Mouse (Mus musculus): ENCODE data around the gene Hoxa5. TPM values are rescaled to one million over a fixed set of nuclear protein-coding genes. Genes with fewer than 3 reads are reported as not detected.

Gene Hoxa5
- polyA plus RNA-seq, 1 experiment from 2014 or later, result not detected

GRCm38 (mm10) chr6:52221337-52221992 lies 17.1 kb upstream of the Hoxa5 start, which contains the start of gene Hoxa7:
Gene Hoxa7 (minus strand): TSS chr6:52221854.
- Histone ChIP-seq H3K27ac (replicated peaks) (no peak within 1 kb of the TSS), H3K4me2 (replicated peaks) (peak within 1 kb of the TSS; percentile 70), H3K27me3 (peaks cover 100% of the 10 kb centered on the region), H3K4me3 (peak within 1 kb of the TSS; percentile 42), H3K4me1 (peaks cover 14% of the 10 kb centered on the region), H3K9ac (replicated peaks) (peak within 1 kb of the TSS; percentile 46; the same call in 1 of the 2 replicates), H3K9me3 (no peaks in the 10 kb centered on the region), H3K36me3 (no peaks in the 10 kb centered on the region)
- peak; percentile 63 for ATAC-seq (ENCODE audit: low FRiP score, low read depth)
- WGBS, result 1% methylated on average over 46 of the region's 46 CpGs

GRCm38 (mm10) chr6:52220865-52221310 lies 16.5 kb upstream of the Hoxa5 start:
- Histone ChIP-seq H3K4me3 (peak overlapping the region; percentile 42; the same call in 1 of the 2 replicates), H3K27ac (replicated peaks) (no peak overlapping the region), H3K4me2 (replicated peaks) (peak overlapping the region; percentile 70), H3K9me3 (no peaks in the 10 kb centered on the region), H3K4me1 (peaks cover 14% of the 10 kb centered on the region), H3K36me3 (no peaks in the 10 kb centered on the region), H3K27me3 (peaks cover 100% of the 10 kb centered on the region), H3K9ac (replicated peaks) (no peak overlapping the region)
- no peak for ATAC-seq (ENCODE audit: low FRiP score, low read depth)
- 9% methylated on average over 12 of the region's 12 CpGs for WGBS

- WGBS, result 9% methylated on average over 32 of the region's 32 CpGs
Observed at GRCm38 (mm10) chr6:52220003-52220864, 15.8 kb upstream of the Hoxa5 start.

GRCm38 (mm10) chr6:52219234-52219942 lies 15.0 kb upstream of the Hoxa5 start:
- H3K9me3 ChIP-seq, result no peaks in the 10 kb centered on the region
- WGBS, result 16% methylated on average over 9 of the region's 9 CpGs
- H3K36me3 ChIP-seq, result no peaks in the 10 kb centered on the region
- H3K27me3 ChIP-seq, result peaks cover 100% of the 10 kb centered on the region
- H3K4me3 ChIP-seq, result no peak overlapping the region
- H3K4me2 ChIP-seq (replicated peaks), result no peak overlapping the region
- no peak overlapping the region for H3K27ac ChIP-seq (replicated peaks)
- peaks cover 14% of the 10 kb centered on the region for H3K4me1 ChIP-seq
- ATAC-seq (ENCODE audit: low FRiP score, low read depth), result no peak
- no peak overlapping the region for H3K9ac ChIP-seq (replicated peaks)

More at GRCm38 (mm10) chr6:52220003-52220864, 15.8 kb upstream of the Hoxa5 start:
- Histone ChIP-seq H3K27ac (replicated peaks) (no peak overlapping the region), H3K4me3 (no peak overlapping the region), H3K4me1 (peaks cover 14% of the 10 kb centered on the region), H3K36me3 (no peaks in the 10 kb centered on the region), H3K9ac (replicated peaks) (no peak overlapping the region), H3K27me3 (peaks cover 100% of the 10 kb centered on the region), H3K9me3 (no peaks in the 10 kb centered on the region), H3K4me2 (replicated peaks) (no peak overlapping the region)
- no peak for ATAC-seq (ENCODE audit: low FRiP score, low read depth)

GRCm38 (mm10) chr6:52218643-52219215 lies 14.3 kb upstream of the Hoxa5 start:
- Histone ChIP-seq H3K4me2 (replicated peaks) (no peak overlapping the region), H3K27me3 (peaks cover 99% of the 10 kb centered on the region), H3K9ac (replicated peaks) (no peak overlapping the region), H3K36me3 (no peaks in the 10 kb centered on the region), H3K9me3 (no peaks in the 10 kb centered on the region), H3K4me1 (peaks cover 14% of the 10 kb centered on the region), H3K4me3 (no peak overlapping the region), H3K27ac (replicated peaks) (no peak overlapping the region)
- WGBS, result 7% methylated on average over 14 of the region's 14 CpGs
- no peak for ATAC-seq (ENCODE audit: low FRiP score, low read depth)

- 3% methylated on average over 23 of the region's 23 CpGs for WGBS
- Histone ChIP-seq H3K4me1 (peaks cover 14% of the 10 kb centered on the region), H3K27ac (replicated peaks) (no peak overlapping the region), H3K9ac (replicated peaks) (no peak overlapping the region), H3K4me2 (replicated peaks) (no peak overlapping the region), H3K36me3 (no peaks in the 10 kb centered on the region), H3K9me3 (no peaks in the 10 kb centered on the region), H3K27me3 (peaks cover 99% of the 10 kb centered on the region), H3K4me3 (peak overlapping the region; percentile 32; the same call in 1 of the 2 replicates)
- ATAC-seq (ENCODE audit: low FRiP score, low read depth), result no peak
Observed at GRCm38 (mm10) chr6:52217895-52218642, 13.7 kb upstream of the Hoxa5 start.

GRCm38 (mm10) chr6:52217459-52217768 lies 13.0 kb upstream of the Hoxa5 start:
- Histone ChIP-seq H3K27ac (replicated peaks) (no peak overlapping the region), H3K9ac (replicated peaks) (no peak overlapping the region), H3K36me3 (no peaks in the 10 kb centered on the region), H3K4me2 (replicated peaks) (peak overlapping the region; percentile 44), H3K4me1 (peaks cover 14% of the 10 kb centered on the region), H3K27me3 (peaks cover 99% of the 10 kb centered on the region), H3K9me3 (no peaks in the 10 kb centered on the region), H3K4me3 (peak overlapping the region; percentile 32)
- 0% methylated on average over 24 of the region's 25 CpGs for WGBS
- ATAC-seq (ENCODE audit: low FRiP score, low read depth), result 0 out of 2 replicates have a peak, but pooled peaks have one; percentile 54

- peaks cover 15% of the 10 kb centered on the region for H3K4me1 ChIP-seq
- H3K4me3 ChIP-seq, result peak overlapping the region; percentile 32
- no peaks in the 10 kb centered on the region for H3K36me3 ChIP-seq
- ATAC-seq (ENCODE audit: low FRiP score, low read depth), result no peak
- H3K4me2 ChIP-seq (replicated peaks), result peak overlapping the region; percentile 44
- H3K27ac ChIP-seq (replicated peaks), result no peak overlapping the region
- no peaks in the 10 kb centered on the region for H3K9me3 ChIP-seq
- H3K9ac ChIP-seq (replicated peaks), result no peak overlapping the region
- H3K27me3 ChIP-seq, result peaks cover 99% of the 10 kb centered on the region
- 2% methylated on average over 60 of the region's 60 CpGs for WGBS
Observed at GRCm38 (mm10) chr6:52216691-52217458, 12.5 kb upstream of the Hoxa5 start.

- no peak overlapping the region for H3K27ac ChIP-seq (replicated peaks)
- H3K4me1 ChIP-seq, result peaks cover 13% of the 10 kb centered on the region
- H3K4me3 ChIP-seq, result no peak overlapping the region
- no peak for ATAC-seq (ENCODE audit: low FRiP score, low read depth)
- no peak overlapping the region for H3K4me2 ChIP-seq (replicated peaks)
- peaks cover 99% of the 10 kb centered on the region for H3K27me3 ChIP-seq
- no peak overlapping the region for H3K9ac ChIP-seq (replicated peaks)
- 2% methylated on average over 30 of the region's 30 CpGs for WGBS
- H3K36me3 ChIP-seq, result no peaks in the 10 kb centered on the region
- H3K9me3 ChIP-seq, result no peaks in the 10 kb centered on the region
Observed at GRCm38 (mm10) chr6:52215771-52216535, 11.6 kb upstream of the Hoxa5 start.

GRCm38 (mm10) chr6:52215070-52215469 lies 10.7 kb upstream of the Hoxa5 start:
- peaks cover 98% of the 10 kb centered on the region for H3K27me3 ChIP-seq
- H3K9ac ChIP-seq (replicated peaks), result no peak overlapping the region
- H3K4me2 ChIP-seq (replicated peaks), result no peak overlapping the region
- no peak overlapping the region for H3K27ac ChIP-seq (replicated peaks)
- 9% methylated on average over 3 of the region's 3 CpGs for WGBS
- no peaks in the 10 kb centered on the region for H3K36me3 ChIP-seq
- ATAC-seq (ENCODE audit: low FRiP score, low read depth), result no peak
- H3K9me3 ChIP-seq, result no peaks in the 10 kb centered on the region
- peaks cover 13% of the 10 kb centered on the region for H3K4me1 ChIP-seq
- H3K4me3 ChIP-seq, result no peak overlapping the region
